Mouse (Mus musculus): ENCODE results near the gene Ocm. TPM values are rescaled to one million over a fixed set of nuclear protein-coding genes. Genes with fewer than 3 reads are reported as not detected.
A peak's percentile ranks its signal among the peaks of the same experiment; 100 is the strongest.
"Not testable (repeated sequence)": the region's sequence is repeated elsewhere in the genome, so short reads cannot be mapped to it uniquely, and the experiment has no call there.

The Ocm gene
- polyA plus RNA-seq, 1 experiment from 2014 or later, result not detected

DNA sequence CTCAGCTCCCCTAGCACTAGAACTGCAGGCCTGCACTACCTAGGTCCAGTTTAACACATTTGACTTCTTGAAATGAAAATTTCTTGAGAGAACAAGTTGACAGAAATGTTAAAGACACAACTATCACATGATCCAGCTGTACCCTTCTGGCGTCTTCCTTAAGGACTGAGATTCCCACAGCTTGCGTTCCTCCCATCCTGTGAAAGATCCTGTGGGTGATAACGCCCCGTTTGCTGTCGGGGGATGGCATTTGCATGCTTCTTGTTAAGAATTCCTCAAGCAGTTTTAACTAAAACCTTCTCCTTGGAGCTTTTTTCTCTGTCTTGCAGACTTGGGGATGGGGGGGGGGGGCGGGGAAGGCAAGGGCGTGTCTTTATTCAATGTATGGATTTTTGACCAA lies 8.1 kb upstream of the Ocm start:
- H3K4me1 ChIP-seq (ENCODE audit: insufficient read depth), result no peaks in the 10 kb centered on the region
- ATAC-seq (ENCODE audit: insufficient read depth), result no peak
- H3K27ac ChIP-seq (ENCODE audit: low read depth), result no peak overlapping the region
- no peak overlapping the region for H3K4me2 ChIP-seq
- WGBS, result 55% methylated on average over 7 of the region's 7 CpGs
- no peak for DNase-seq
- H3K27me3 ChIP-seq (ENCODE audit: insufficient read depth, low read length), result no peaks in the 10 kb centered on the region
- no peak for TF ChIP-seq CTCF (IDR thresholded peaks at IDR 0.05; ENCODE audit: low read depth)
- H3K9me3 ChIP-seq (ENCODE audit: low read depth, low read length), result no peaks in the 10 kb centered on the region
- no peak overlapping the region for H3K4me3 ChIP-seq (ENCODE audit: low read depth, low read length)
- no peaks in the 10 kb centered on the region for H3K36me3 ChIP-seq (ENCODE audit: insufficient read depth)
- no peak overlapping the region for H3K9ac ChIP-seq

DNA sequence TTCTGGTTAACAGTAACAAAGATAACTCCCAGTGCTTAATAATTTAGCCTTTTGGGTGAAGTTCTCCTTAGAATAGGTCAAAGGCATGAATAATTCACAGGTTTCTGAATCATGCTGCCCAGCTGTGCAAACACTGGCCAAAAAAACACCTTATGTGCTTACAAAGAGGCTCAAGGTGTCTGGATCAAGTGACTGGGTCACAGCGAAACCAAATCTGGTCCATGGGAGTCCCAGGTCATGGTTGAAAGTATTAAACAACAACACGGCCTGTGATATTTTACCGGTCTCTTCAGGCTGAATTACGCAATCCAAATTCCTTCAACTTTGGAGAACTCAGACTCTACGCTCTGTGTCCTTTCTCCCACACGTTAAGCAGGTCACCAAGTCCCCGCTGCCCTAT lies 6.0 kb upstream of the Ocm start:
- TF ChIP-seq CTCF (IDR thresholded peaks at IDR 0.05; ENCODE audit: low read depth), result no peak

DNA sequence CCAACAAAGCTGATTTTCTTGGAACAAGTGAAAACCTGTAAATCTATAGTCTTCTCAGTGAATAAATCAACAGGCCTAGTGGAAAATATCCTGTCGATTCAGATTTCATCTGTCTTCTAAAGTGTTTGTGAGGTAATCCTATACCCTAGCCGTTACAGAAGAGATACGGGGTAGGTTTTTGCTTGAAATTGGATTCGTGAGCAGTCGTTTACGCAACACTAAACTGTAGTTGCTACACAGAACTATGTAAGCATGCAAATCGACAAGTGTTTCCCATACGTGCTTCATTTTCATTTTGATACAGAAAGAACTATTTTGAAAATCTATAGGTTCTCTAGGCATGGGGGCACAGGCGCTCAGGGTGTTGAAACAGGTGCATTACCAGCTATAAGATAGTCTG lies 10.6 kb downstream of the Ocm start:
- no peak for TF ChIP-seq CTCF (IDR thresholded peaks at IDR 0.05; ENCODE audit: low read depth)
- Histone ChIP-seq H3K4me3 (ENCODE audit: low read depth, low read length) (no peak overlapping the region), H3K4me2 (no peak overlapping the region), H3K9me3 (ENCODE audit: low read depth, low read length) (no peaks in the 10 kb centered on the region), H3K27me3 (ENCODE audit: insufficient read depth, low read length) (no peaks in the 10 kb centered on the region), H3K9ac (no peak overlapping the region), H3K27ac (ENCODE audit: low read depth) (no peak overlapping the region), H3K4me1 (ENCODE audit: insufficient read depth) (no peaks in the 10 kb centered on the region), H3K36me3 (ENCODE audit: insufficient read depth) (peaks cover 19% of the 10 kb centered on the region)
- DNase-seq (no peak), ATAC-seq (ENCODE audit: insufficient read depth) (no peak)
- WGBS, result 86% methylated on average over 9 of the region's 9 CpGs

More for the DNA sequence above, 6.0 kb upstream of the Ocm start:
- H3K4me1 ChIP-seq (ENCODE audit: insufficient read depth), result no peaks in the 10 kb centered on the region
- no peaks in the 10 kb centered on the region for H3K36me3 ChIP-seq (ENCODE audit: insufficient read depth)
- no peak overlapping the region for H3K9ac ChIP-seq
- no peaks in the 10 kb centered on the region for H3K27me3 ChIP-seq (ENCODE audit: insufficient read depth, low read length)
- no peak overlapping the region for H3K4me3 ChIP-seq (ENCODE audit: low read depth, low read length)
- ATAC-seq (ENCODE audit: insufficient read depth) (no peak), DNase-seq (peak; percentile 8)
- no peak overlapping the region for H3K27ac ChIP-seq (ENCODE audit: low read depth)
- 63% methylated on average over 7 of the region's 7 CpGs for WGBS
- no peak overlapping the region for H3K4me2 ChIP-seq
- no peaks in the 10 kb centered on the region for H3K9me3 ChIP-seq (ENCODE audit: low read depth, low read length)

DNA sequence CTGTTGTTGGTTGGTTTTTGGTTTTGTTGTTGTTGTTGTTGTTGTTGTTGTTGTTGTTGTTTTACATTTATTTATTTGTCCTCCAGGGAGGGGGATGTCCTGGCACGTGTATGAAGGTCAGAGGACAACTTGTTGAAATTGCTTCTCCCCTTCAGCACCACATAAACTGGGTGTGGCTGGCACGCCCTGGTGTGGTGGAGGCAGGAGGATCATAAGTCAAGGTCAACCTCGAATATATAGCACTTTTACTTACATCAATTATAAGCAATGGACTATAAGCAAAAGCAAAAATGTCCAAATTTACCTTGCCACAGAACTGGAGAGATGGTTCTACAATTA lies 11.2 kb downstream of the Ocm start:
- H3K9ac ChIP-seq, result no peak overlapping the region
- H3K4me2 ChIP-seq, result peak overlapping the region; percentile 67
- ATAC-seq (ENCODE audit: insufficient read depth), result peak; percentile 33; the same call in 1 of the 2 replicates
- H3K27ac ChIP-seq (ENCODE audit: low read depth), result no peak overlapping the region
- TF ChIP-seq CTCF (IDR thresholded peaks at IDR 0.05; ENCODE audit: low read depth), result no peak
- no peak for DNase-seq
- H3K4me1 ChIP-seq (ENCODE audit: insufficient read depth), result no peaks in the 10 kb centered on the region
- 70% methylated on average over 3 of the region's 3 CpGs for WGBS
- peaks cover 21% of the 10 kb centered on the region for H3K36me3 ChIP-seq (ENCODE audit: insufficient read depth)
- peak overlapping the region; percentile 77; the same call in 1 of the 2 replicates for H3K4me3 ChIP-seq (ENCODE audit: low read depth, low read length)
- no peaks in the 10 kb centered on the region for H3K9me3 ChIP-seq (ENCODE audit: low read depth, low read length)
- H3K27me3 ChIP-seq (ENCODE audit: insufficient read depth, low read length), result no peaks in the 10 kb centered on the region

DNA sequence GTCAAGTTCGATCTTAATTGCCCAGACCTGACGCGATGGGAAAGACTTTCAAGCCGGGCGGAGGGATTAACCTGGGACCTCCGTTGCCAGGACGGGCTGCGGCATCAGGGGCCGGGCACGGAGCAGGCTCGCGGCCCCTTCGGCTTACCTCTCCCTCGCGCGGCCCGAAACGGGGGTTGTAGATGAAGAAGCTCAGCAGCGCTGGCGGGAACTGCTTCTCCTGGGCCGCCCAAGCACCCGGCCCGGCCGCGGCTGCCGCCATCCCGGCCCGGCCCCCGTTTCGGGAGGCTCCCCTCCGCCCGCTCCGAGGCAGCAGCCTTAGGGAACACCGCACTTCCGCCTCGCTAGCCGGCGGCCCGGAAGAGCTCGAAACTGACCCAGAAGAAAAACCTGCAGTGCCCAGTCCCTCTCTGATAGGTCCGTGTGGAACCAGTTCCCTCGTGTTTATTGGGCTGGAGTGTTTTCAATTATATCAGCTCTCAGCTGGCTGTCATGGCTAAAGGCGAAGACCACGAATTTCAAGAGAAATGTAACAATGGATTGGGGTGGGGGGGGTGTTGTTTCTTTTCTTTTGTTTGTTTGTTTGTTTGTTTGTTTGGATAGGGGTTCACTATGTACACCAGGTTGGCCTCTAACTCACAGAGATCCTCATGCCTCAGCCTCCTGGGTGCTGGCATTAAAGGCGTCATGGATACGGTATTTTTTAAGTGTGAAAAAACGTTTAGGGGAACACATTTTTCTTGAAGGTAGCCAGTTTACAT lies 11.7 kb downstream of the Ocm start, which contains the start of gene Ccz1:
Ccz1 (minus strand) TSS at position 327 of the 761 bp plus-strand sequence.
- Histone ChIP-seq H3K4me1 (ENCODE audit: insufficient read depth) (no peaks in the 10 kb centered on the region), H3K9me3 (ENCODE audit: low read depth, low read length) (no peaks in the 10 kb centered on the region), H3K27me3 (ENCODE audit: insufficient read depth, low read length) (no peaks in the 10 kb centered on the region), H3K4me3 (ENCODE audit: low read depth, low read length) (peak within 1 kb of the TSS; percentile 77), H3K27ac (ENCODE audit: low read depth) (peak within 1 kb of the TSS; percentile 78), H3K4me2 (peak within 1 kb of the TSS; percentile 67), H3K9ac (peak within 1 kb of the TSS; percentile 79), H3K36me3 (ENCODE audit: insufficient read depth) (peaks cover 22% of the 10 kb centered on the region)
- TF ChIP-seq CTCF (IDR thresholded peaks at IDR 0.05; ENCODE audit: low read depth), result no peak
- DNase-seq (peak; percentile 93), ATAC-seq (ENCODE audit: insufficient read depth) (peak; percentile 99)
- WGBS, result 3% methylated on average over 47 of the region's 47 CpGs

DNA sequence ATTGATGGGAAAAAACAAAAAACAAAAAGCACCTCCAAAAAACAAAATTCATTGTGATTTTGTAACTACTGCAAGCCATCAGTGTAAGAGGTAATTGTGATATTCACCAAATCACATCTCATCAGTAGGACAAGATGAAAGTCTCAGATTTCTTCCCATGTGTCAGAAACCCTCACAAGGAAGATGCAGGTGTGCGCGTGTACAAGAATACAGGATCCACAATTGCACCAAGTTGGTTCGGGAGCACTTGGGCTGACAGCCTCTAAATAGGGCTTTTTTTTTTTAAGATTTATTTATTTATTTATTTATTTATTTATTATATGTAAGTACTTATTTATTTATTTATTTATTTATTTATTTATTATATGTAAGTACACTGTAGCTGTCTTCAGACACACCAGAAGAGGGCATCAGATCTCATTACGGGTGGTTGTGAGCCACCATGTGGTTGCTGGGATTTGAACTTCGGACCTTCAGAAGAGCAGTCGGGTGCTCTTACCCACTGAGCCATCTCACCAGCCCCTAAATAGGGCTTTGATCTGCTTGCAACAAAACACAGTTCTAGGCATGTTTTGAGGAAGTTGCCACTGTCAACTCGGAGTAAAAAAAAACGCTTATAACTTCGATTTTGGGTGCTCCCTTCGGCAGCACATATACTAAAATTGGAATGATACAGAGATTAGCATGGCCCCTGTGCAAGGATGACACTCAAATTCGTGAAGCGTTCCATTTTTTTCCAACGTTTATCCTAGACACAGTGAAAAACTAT lies 12.9 kb downstream of the Ocm start:
- H3K27me3 ChIP-seq (ENCODE audit: insufficient read depth, low read length); ATAC-seq (ENCODE audit: insufficient read depth); H3K27ac ChIP-seq (ENCODE audit: low read depth); DNase-seq; H3K9me3 ChIP-seq (ENCODE audit: low read depth, low read length); H3K4me1 ChIP-seq (ENCODE audit: insufficient read depth): not testable (repeated sequence)
- Histone ChIP-seq H3K9ac (peak overlapping the region; percentile 79; the same call in 1 of the 2 replicates), H3K36me3 (ENCODE audit: insufficient read depth) (peaks cover 34% of the 10 kb centered on the region), H3K4me3 (ENCODE audit: low read depth, low read length) (peak overlapping the region; percentile 77), H3K4me2 (peak overlapping the region; percentile 67)
- WGBS, result 59% methylated on average over 12 of the region's 13 CpGs

DNA sequence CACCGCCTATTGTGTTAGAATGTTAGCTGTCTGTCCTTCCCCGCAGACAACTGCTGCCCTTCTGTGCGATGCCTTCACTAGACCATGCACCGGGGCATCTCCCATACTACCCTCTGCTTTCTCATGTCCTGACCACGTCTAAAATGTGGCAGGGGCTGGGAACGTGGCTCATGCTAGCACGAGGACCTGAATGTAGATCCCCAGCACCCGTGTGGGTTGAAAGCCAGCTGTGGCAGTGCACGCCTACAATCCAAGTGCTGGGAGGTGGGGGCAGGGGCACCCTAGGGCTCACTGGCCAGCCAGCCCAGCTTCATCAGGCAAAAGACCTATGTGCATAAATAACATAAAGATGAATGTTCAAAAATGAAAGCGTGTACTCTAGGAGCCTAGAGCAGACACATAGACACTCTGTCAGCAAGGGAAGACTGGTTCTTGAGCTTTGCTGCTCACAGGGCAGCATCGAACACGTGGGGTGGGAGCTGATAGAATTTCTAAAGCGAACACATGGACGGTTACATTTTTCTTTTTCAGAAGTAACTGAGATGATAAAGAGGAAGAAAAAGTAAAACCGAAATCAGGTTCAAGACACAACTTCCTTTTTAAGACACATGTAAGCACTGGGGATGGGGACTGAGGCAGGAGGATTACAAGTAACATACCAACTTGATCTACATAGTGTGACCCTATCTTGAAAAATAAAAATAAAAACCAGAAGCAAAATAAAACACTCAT lies 23.8 kb downstream of the Ocm start:
- WGBS, result 88% methylated on average over 15 of the region's 15 CpGs
- no peak for ATAC-seq (ENCODE audit: insufficient read depth)

More for the DNA sequence above, 23.8 kb downstream of the Ocm start:
- H3K9me3 ChIP-seq (ENCODE audit: low read depth, low read length), result no peaks in the 10 kb centered on the region
- H3K9ac ChIP-seq, result no peak overlapping the region
- H3K27me3 ChIP-seq (ENCODE audit: insufficient read depth, low read length), result no peaks in the 10 kb centered on the region
- TF ChIP-seq CTCF (IDR thresholded peaks at IDR 0.05; ENCODE audit: low read depth), result no peak
- no peak overlapping the region for H3K27ac ChIP-seq (ENCODE audit: low read depth)
- peaks cover 76% of the 10 kb centered on the region for H3K36me3 ChIP-seq (ENCODE audit: insufficient read depth)
- DNase-seq, result no peak
- H3K4me2 ChIP-seq, result no peak overlapping the region
- no peak overlapping the region for H3K4me3 ChIP-seq (ENCODE audit: low read depth, low read length)
- H3K4me1 ChIP-seq (ENCODE audit: insufficient read depth), result no peaks in the 10 kb centered on the region

Measured in lung, embryonic 14.5 days (tissue).